Mouse (Mus musculus) cerebellum, adult 9-10 months (tissue): Measurements from ENCODE around the gene Wars.

Source experiments
- DNase-seq: peaks from one replicate; pipeline ENCODE4 v3.0.0; 2022

The Wars gene

DNA sequence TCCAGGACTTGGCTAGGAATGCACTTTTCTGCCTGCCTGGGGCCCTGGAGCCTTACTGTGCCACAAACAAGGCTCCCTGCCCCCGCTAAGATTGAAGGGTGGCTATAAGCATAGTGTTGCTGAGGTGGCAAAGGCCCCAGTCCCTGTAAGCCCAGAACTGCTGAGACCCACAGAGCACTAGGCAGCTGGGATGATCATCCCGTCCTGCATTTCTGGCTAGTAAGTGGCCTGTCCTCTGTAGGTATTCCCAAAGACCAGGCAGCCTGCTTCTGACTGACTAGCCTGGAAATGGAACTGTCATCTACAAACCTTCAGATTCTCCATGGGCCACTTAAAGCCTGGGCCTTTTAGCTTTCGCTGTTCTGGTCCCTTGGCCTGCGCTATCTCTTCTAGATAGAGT lies 73.5 kb downstream of the Wars start:
- no peak for DNase-seq

DNA sequence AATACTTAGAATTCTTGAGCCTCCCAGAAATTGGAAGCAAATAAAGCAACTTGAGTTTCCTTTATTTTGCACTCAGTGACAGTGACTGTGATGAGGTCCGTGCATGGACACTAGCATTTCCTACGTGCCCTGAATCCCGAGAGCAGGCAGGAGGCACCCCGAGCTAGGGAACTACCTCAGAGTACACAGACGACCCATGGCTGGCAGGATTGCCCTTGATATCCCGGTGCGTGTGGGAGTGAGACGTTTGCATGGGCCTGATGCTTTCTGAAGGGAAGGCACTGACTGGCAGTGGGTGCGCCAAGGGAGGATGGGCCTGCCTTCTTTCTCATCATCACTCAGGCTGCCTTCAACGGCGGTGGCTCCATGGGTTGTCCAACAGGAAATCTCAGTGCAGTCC lies 77.4 kb downstream of the Wars start:
- DNase-seq = no peak

DNA sequence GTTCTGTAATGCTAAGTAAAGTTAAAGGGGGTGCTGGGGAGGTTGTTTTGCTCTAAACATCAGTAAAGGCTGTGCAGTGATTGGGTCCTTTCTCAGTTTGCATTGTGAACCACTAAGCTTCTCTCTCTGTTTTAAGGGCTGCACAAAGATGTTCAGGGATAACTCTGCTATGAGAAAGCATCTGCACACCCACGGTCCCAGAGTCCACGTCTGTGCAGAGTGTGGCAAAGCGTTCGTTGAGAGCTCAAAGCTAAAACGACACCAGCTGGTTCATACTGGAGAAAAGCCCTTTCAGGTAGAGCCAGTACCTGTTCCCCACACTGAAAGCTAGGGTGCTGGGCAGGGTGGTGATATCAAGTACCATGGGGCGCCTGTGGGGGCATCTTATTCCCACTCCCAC lies 79.5 kb downstream of the Wars start:
- no peak for DNase-seq

DNA sequence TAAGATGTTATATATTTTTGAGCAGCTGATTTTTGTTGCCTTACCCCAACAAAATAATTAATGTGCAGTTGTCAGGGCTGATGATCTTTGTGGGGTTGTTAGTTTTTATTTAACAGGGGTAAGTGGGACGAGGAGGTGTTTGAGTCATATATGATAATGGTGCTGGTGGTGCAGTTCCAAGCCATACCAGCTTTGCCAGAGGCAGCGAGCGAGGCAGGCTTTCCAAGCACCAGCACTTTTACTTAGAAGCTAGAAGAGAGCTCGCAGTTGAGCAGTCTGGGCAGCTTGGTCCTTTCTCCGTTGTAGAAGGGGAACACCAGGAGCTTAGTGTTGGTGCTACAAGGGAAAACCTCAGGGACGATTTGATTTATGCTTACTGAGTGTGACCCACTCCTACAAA lies 81.5 kb downstream of the Wars start:
- DNase-seq = no peak

DNA sequence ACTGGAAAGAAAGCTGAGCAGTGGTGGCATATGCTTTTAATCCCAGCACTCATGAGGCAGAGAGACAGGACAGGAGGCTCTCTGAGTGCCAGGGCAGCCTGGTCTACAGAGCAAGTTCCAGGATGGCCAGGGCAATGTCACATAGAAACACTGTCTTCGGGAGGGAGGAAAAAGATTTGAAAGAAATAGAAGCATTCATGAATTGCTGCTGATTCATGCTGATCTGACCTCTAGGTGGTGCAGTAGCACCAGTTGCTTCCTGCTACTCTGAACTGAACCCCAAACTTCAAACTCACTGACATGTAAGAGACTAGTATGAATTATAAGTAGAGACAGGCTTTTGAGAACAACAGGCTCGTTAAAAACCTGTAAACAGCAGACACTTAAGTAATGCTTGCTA lies 82.8 kb downstream of the Wars start:
- DNase-seq = peak; percentile 57

DNA sequence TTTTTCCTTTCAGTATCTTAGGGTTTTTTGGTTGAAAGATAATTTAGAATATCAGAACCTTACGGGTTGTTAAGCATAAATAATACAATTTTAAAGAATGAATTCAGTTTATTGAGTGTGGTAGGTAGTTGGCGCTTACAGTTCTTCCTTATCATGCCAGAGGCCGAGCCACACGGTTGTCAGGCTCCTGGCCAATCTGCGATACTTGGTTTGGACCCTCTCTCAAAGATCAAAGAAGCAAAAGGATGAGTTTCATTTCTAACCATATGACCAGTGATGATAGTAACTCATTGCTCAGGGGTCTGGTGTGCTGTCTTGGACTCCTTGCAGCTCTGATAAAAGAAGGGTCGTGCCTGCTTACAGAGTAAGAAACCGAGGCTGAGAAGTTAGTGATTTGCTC lies 83.7 kb downstream of the Wars start:
- no peak for DNase-seq
